Comparison of ENCODE assay signal across 10 mouse cellular contexts in the genomic region with DNA sequence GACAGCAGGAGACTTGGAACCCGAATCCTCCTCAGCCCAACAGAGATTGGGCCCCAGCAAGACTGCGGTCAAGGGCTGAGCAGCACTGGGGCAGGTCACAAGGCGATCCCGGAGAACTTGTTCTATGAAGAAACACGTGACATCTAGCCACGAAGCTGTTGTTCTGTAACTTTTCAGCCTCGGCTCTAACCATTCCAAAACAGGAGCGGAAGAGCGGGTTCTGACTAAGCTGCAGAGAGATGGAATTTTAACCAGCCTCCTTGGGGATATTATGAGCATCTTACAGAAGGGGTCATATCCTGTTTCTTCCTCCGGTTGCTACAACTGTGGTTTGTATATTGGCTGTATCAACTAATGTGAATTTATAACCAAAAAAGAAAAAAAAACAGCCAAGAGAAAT. TPM values are rescaled to one million over a fixed set of nuclear protein-coding genes. Genes with fewer than 3 reads are reported as not detected.
A peak's percentile ranks its signal among the peaks of the same experiment; 100 is the strongest.
DNase-seq lines count a peak whose midpoint lies in the region; ATAC-seq and TF ChIP-seq lines count a peak whose summit lies in the region.
"Had no signal": no experiment of that assay in that cellular context is flagged by ENCODE, and none has a peak within 500 bp of the region (broad histone marks: within the 10 kb centered on the region; RNA-seq: fewer than 3 reads in every experiment).

No protein-coding gene starts in this region.

- 48% methylated on average over 10 of the region's 10 CpGs for WGBS in kidney, embryonic 14.5 days
- 51% methylated on average over 10 of the region's 10 CpGs for WGBS in heart, embryonic 16.5 days
- 16% methylated on average over 10 of the region's 10 CpGs for WGBS in limb, embryonic 14.5 days

- H3K4me3 ChIP-seq in kidney, embryonic 14.5 days (ENCODE audit: low read length), result no peak overlapping the region
- no peak overlapping the region for H3K4me3 ChIP-seq in heart, embryonic 16.5 days (ENCODE audit: low read length)
- 0 out of 2 replicates have a peak overlapping the region, but pooled peaks have one; percentile 4 for H3K4me3 ChIP-seq in limb, embryonic 14.5 days (replicated peaks; ENCODE audit: low read length)

- H3K36me3 ChIP-seq in kidney, embryonic 14.5 days (ENCODE audit: control insufficient read depth, insufficient read depth, low read length), result no peaks in the 10 kb centered on the region
- H3K36me3 ChIP-seq in heart, embryonic 16.5 days (ENCODE audit: control insufficient read depth, insufficient read depth), result no peaks in the 10 kb centered on the region
- no peaks in the 10 kb centered on the region for H3K36me3 ChIP-seq in limb, embryonic 14.5 days (ENCODE audit: control insufficient read depth, insufficient read depth, low read length)
- H3K36me3 ChIP-seq: G1E had no signal

- H3K9me3 ChIP-seq in kidney, embryonic 14.5 days (ENCODE audit: control insufficient read depth, low read length), result no peaks in the 10 kb centered on the region
- no peaks in the 10 kb centered on the region for H3K9me3 ChIP-seq in heart, embryonic 16.5 days (replicated peaks; ENCODE audit: control insufficient read depth, low read length)
- H3K9me3 ChIP-seq in limb, embryonic 14.5 days (ENCODE audit: control insufficient read depth, low read length), result no peaks in the 10 kb centered on the region
- H3K9me3 ChIP-seq: G1E had no signal

- H3K4me1 ChIP-seq in kidney, embryonic 14.5 days (ENCODE audit: control insufficient read depth, insufficient read depth, low read length), result 0 out of 2 replicates have a peak, but pooled peaks cover 4% of the 10 kb centered on the region
- no peaks in the 10 kb centered on the region for H3K4me1 ChIP-seq in heart, embryonic 16.5 days (ENCODE audit: control insufficient read depth, insufficient read depth, low read length)
- peaks cover 12% of the 10 kb centered on the region; the same call in 1 of the 2 replicates for H3K4me1 ChIP-seq in limb, embryonic 14.5 days (ENCODE audit: control insufficient read depth, insufficient read depth, low read length)

- H3K27me3 ChIP-seq in kidney, embryonic 14.5 days (ENCODE audit: control insufficient read depth, insufficient read depth, low read length), result no peaks in the 10 kb centered on the region
- H3K27me3 ChIP-seq in heart, embryonic 16.5 days (ENCODE audit: control insufficient read depth, insufficient read depth, low read length), result no peaks in the 10 kb centered on the region
- H3K27me3 ChIP-seq in limb, embryonic 14.5 days (ENCODE audit: control insufficient read depth, insufficient read depth, low read length), result no peaks in the 10 kb centered on the region

- intact Hi-C loops in left cerebral cortex, postnatal 36 days (cut with DNase I), result loop anchor here (2.0 to 5.0 kb wide), 3 partner anchors 197 to 482 kb away; a partner anchor contains a TSS

- no peak overlapping the region for H3K9ac ChIP-seq in kidney, embryonic 14.5 days (ENCODE audit: low read depth, low read length)
- no peak overlapping the region; the same call in 1 of the 2 replicates for H3K9ac ChIP-seq in heart, embryonic 16.5 days (ENCODE audit: low read length)
- no peak overlapping the region for H3K9ac ChIP-seq in limb, embryonic 14.5 days (ENCODE audit: low read depth, low read length, severe bottlenecking)

- ATAC-seq in kidney, embryonic 14.5 days (ENCODE audit: low FRiP score, low TSS enrichment), result no peak
- ATAC-seq in heart, embryonic 16.5 days (replicated peaks; ENCODE audit: extremely low read depth, insufficient read depth, low FRiP score), result no peak
- ATAC-seq in limb, embryonic 14.5 days (ENCODE audit: low FRiP score, low read depth), result peak; percentile 79

- no peak overlapping the region; the same call in 1 of the 2 replicates for H3K4me2 ChIP-seq in kidney, embryonic 14.5 days (replicated peaks; ENCODE audit: low read depth, low read length)
- H3K4me2 ChIP-seq in heart, embryonic 16.5 days (ENCODE audit: low read depth, low read length), result no peak overlapping the region
- H3K4me2 ChIP-seq in limb, embryonic 14.5 days (replicated peaks; ENCODE audit: low read depth, low read length, severe bottlenecking), result peak overlapping the region; percentile 44

- peak; percentile 36 for DNase-seq in kidney, adult 11 months
- DNase-seq in embryo, embryonic 11 days, result peak; percentile 50
- peak; percentile 66 for DNase-seq in limb, embryonic 14.5 days (ENCODE audit: low spot score)
- DNase-seq in neural tube, embryonic 10.5 days (ENCODE audit: extremely low spot score, low spot score), result no peak
- DNase-seq in right cerebral cortex, postnatal 14 days, result no peak
- no peak for DNase-seq in left cerebral cortex, postnatal 36 days (ENCODE audit: low spot score in 2 of 2)

- TF ChIP-seq POLR2A in limb, embryonic 14.5 days (IDR thresholded peaks at IDR 0.05; ENCODE audit: borderline replicate concordance, extremely low read depth, insufficient read depth, insufficient read length), result no peak

- no peak overlapping the region for H3K27ac ChIP-seq in kidney, embryonic 14.5 days (ENCODE audit: low read depth, low read length)
- peak overlapping the region; percentile 34; the same call in 1 of the 2 replicates for H3K27ac ChIP-seq in heart, embryonic 16.5 days (ENCODE audit: low read length)
- peak overlapping the region; percentile 68 for H3K27ac ChIP-seq in limb, embryonic 14.5 days (replicated peaks; ENCODE audit: low read depth, low read length)

RNA-seq across cellular contexts. Expression of a gene that starts 38.4 kb away (rescaled TPM):
- polyA plus RNA-seq in kidney, embryonic 14.5 days (2014; fragmentation: Nextera tagmentation; extraction: Ambion mirVana), result 0.12 TPM in 1 of 2 replicates, not detected in the other
- not detected in 2 replicates for polyA plus RNA-seq in heart, embryonic 16.5 days (2015; fragmentation: Nextera tagmentation; extraction: Ambion mirVana)
- 0.20 and 0.70 TPM in 2 replicates for polyA plus RNA-seq in limb, embryonic 14.5 days (2012; rRNA removed)
- polyA plus RNA-seq in limb, embryonic 14.5 days (2014; fragmentation: Nextera tagmentation; extraction: Ambion mirVana), result 0.07 and 0.19 TPM in 2 replicates
- under 1 TPM; 0.12 to 0.25 TPM for total RNA-seq in left cerebral cortex, postnatal 36 days (2021)
- total RNA-seq: gastrocnemius, postnatal 36 days had no signal
- polyA plus RNA-seq: G1E had no signal

Comparison
In these comparisons a context has a peak if more than half of its experiments do, and no peak if none do; other contexts are left out.
1. DNase-seq: peak in kidney, adult 11 months (single experiment), embryo, embryonic 11 days (single experiment) and limb, embryonic 14.5 days (single experiment); none in neural tube, embryonic 10.5 days (single experiment), right cerebral cortex, postnatal 14 days (single experiment) and left cerebral cortex, postnatal 36 days (0 of 2).